Mouse (Mus musculus): ENCODE data around the gene Map3k13. TPM values are rescaled to one million over a fixed set of nuclear protein-coding genes. Genes with fewer than 3 reads are reported as not detected.

Map3k13 gene
- total and polyA plus RNA-seq, 2 experiments from 2014 or later: 0.33 to 1.0 TPM

GRCm38 (mm10) chr16:21778293-21778866 is 15.8 kb upstream of the Map3k13 start:
- H3K9me3 ChIP-seq (replicated peaks; ENCODE audit: control insufficient read depth, low read length): no peaks in the 10 kb centered on the region
- DNase-seq (ENCODE audit: low spot score) (no peak), ATAC-seq (ENCODE audit: insufficient read depth, low read depth) (no peak)
- 39% methylated on average over 3 of the region's 3 CpGs for WGBS
- TF ChIP-seq EP300 (IDR thresholded peaks at IDR 0.05; ENCODE audit: low read depth) (no peak), CTCF (IDR thresholded peaks at IDR 0.05; ENCODE audit: low read depth) (no peak)
- H3K4me3 ChIP-seq (ENCODE audit: low read depth, low read length): peak overlapping the region; percentile 33
- no peak overlapping the region for H3K27ac ChIP-seq (ENCODE audit: low read depth)
- H3K4me1 ChIP-seq (ENCODE audit: control insufficient read depth, insufficient read depth): no peaks in the 10 kb centered on the region
- 0 out of 2 replicates have a peak, but pooled peaks cover 9% of the 10 kb centered on the region for H3K36me3 ChIP-seq (replicated peaks; ENCODE audit: control insufficient read depth, insufficient read depth, low read length)
- H3K9ac ChIP-seq (replicated peaks; ENCODE audit: low read depth, low read length): no peak overlapping the region
- H3K27me3 ChIP-seq (ENCODE audit: control insufficient read depth, insufficient read depth, low read length): no peaks in the 10 kb centered on the region
- peak overlapping the region; percentile 46 for H3K4me2 ChIP-seq (ENCODE audit: low read depth, low read length)

- H3K4me1 ChIP-seq (ENCODE audit: control insufficient read depth, insufficient read depth): no peaks in the 10 kb centered on the region
- 0 out of 2 replicates have a peak, but pooled peaks cover 8% of the 10 kb centered on the region for H3K36me3 ChIP-seq (replicated peaks; ENCODE audit: control insufficient read depth, insufficient read depth, low read length)
- no peak overlapping the region for H3K4me3 ChIP-seq (ENCODE audit: low read depth, low read length)
- ATAC-seq (ENCODE audit: insufficient read depth, low read depth) (no peak), DNase-seq (ENCODE audit: low spot score) (no peak)
- H3K9me3 ChIP-seq (replicated peaks; ENCODE audit: control insufficient read depth, low read length): no peaks in the 10 kb centered on the region
- H3K9ac ChIP-seq (replicated peaks; ENCODE audit: low read depth, low read length): no peak overlapping the region
- no peaks in the 10 kb centered on the region for H3K27me3 ChIP-seq (ENCODE audit: control insufficient read depth, insufficient read depth, low read length)
- 82% methylated on average over 4 of the region's 4 CpGs for WGBS
- no peak overlapping the region for H3K4me2 ChIP-seq (ENCODE audit: low read depth, low read length)
- TF ChIP-seq CTCF (IDR thresholded peaks at IDR 0.05; ENCODE audit: low read depth): no peak
- no peak for TF ChIP-seq EP300 (IDR thresholded peaks at IDR 0.05; ENCODE audit: low read depth)
- H3K27ac ChIP-seq (ENCODE audit: low read depth): no peak overlapping the region
Measured at GRCm38 (mm10) chr16:21779149-21779548, 15.0 kb upstream of the Map3k13 start.

GRCm38 (mm10) chr16:21781277-21781676 is 12.9 kb upstream of the Map3k13 start:
- no peak for TF ChIP-seq CTCF (IDR thresholded peaks at IDR 0.05; ENCODE audit: low read depth)
- TF ChIP-seq EP300 (IDR thresholded peaks at IDR 0.05; ENCODE audit: low read depth): no peak
- WGBS: 74% methylated on average over 3 of the region's 3 CpGs
- H3K27ac ChIP-seq (ENCODE audit: low read depth): no peak overlapping the region
- DNase-seq (ENCODE audit: low spot score) (no peak), ATAC-seq (ENCODE audit: insufficient read depth, low read depth) (no peak)
- no peak overlapping the region for H3K9ac ChIP-seq (replicated peaks; ENCODE audit: low read depth, low read length)
- no peaks in the 10 kb centered on the region for H3K9me3 ChIP-seq (replicated peaks; ENCODE audit: control insufficient read depth, low read length)
- no peak overlapping the region for H3K4me3 ChIP-seq (ENCODE audit: low read depth, low read length)
- 0 out of 2 replicates have a peak, but pooled peaks cover 8% of the 10 kb centered on the region for H3K36me3 ChIP-seq (replicated peaks; ENCODE audit: control insufficient read depth, insufficient read depth, low read length)
- no peaks in the 10 kb centered on the region for H3K4me1 ChIP-seq (ENCODE audit: control insufficient read depth, insufficient read depth)
- H3K4me2 ChIP-seq (ENCODE audit: low read depth, low read length): no peak overlapping the region
- H3K27me3 ChIP-seq (ENCODE audit: control insufficient read depth, insufficient read depth, low read length): no peaks in the 10 kb centered on the region

- H3K27me3 ChIP-seq (ENCODE audit: control insufficient read depth, insufficient read depth, low read length): no peaks in the 10 kb centered on the region
- TF ChIP-seq CTCF (IDR thresholded peaks at IDR 0.05; ENCODE audit: low read depth): no peak
- no peak for TF ChIP-seq EP300 (IDR thresholded peaks at IDR 0.05; ENCODE audit: low read depth)
- H3K9me3 ChIP-seq (replicated peaks; ENCODE audit: control insufficient read depth, low read length): no peaks in the 10 kb centered on the region
- 0 out of 2 replicates have a peak, but pooled peaks cover 7% of the 10 kb centered on the region for H3K36me3 ChIP-seq (replicated peaks; ENCODE audit: control insufficient read depth, insufficient read depth, low read length)
- no peak overlapping the region for H3K27ac ChIP-seq (ENCODE audit: low read depth)
- no peak for ATAC-seq (ENCODE audit: insufficient read depth, low read depth)
- DNase-seq (ENCODE audit: low spot score): no peak
- no peak overlapping the region for H3K4me2 ChIP-seq (ENCODE audit: low read depth, low read length)
- 85% methylated on average over 3 of the region's 3 CpGs for WGBS
- no peak overlapping the region for H3K4me3 ChIP-seq (ENCODE audit: low read depth, low read length)
- no peaks in the 10 kb centered on the region for H3K4me1 ChIP-seq (ENCODE audit: control insufficient read depth, insufficient read depth)
- H3K9ac ChIP-seq (replicated peaks; ENCODE audit: low read depth, low read length): no peak overlapping the region
Measured at GRCm38 (mm10) chr16:21781895-21782294, 12.3 kb upstream of the Map3k13 start.

- WGBS: 55% methylated on average over 2 of the region's 2 CpGs
- ATAC-seq (ENCODE audit: insufficient read depth, low read depth): no peak
- H3K36me3 ChIP-seq (replicated peaks; ENCODE audit: control insufficient read depth, insufficient read depth, low read length): no peaks in the 10 kb centered on the region
Measured at GRCm38 (mm10) chr16:21782807-21783206, 11.3 kb upstream of the Map3k13 start.

GRCm38 (mm10) chr16:21785000-21785399 is 9.1 kb upstream of the Map3k13 start:
- DNase-seq (ENCODE audit: low spot score) (no peak), ATAC-seq (ENCODE audit: insufficient read depth, low read depth) (no peak)
- TF ChIP-seq EP300 (IDR thresholded peaks at IDR 0.05; ENCODE audit: low read depth) (no peak), CTCF (IDR thresholded peaks at IDR 0.05; ENCODE audit: low read depth) (no peak)
- H3K4me1 ChIP-seq (ENCODE audit: control insufficient read depth, insufficient read depth): no peaks in the 10 kb centered on the region
- no peak overlapping the region for H3K4me2 ChIP-seq (ENCODE audit: low read depth, low read length)
- WGBS: 76% methylated on average over 4 of the region's 4 CpGs
- no peaks in the 10 kb centered on the region for H3K9me3 ChIP-seq (replicated peaks; ENCODE audit: control insufficient read depth, low read length)
- H3K27me3 ChIP-seq (ENCODE audit: control insufficient read depth, insufficient read depth, low read length): no peaks in the 10 kb centered on the region
- no peaks in the 10 kb centered on the region for H3K36me3 ChIP-seq (replicated peaks; ENCODE audit: control insufficient read depth, insufficient read depth, low read length)
- no peak overlapping the region for H3K27ac ChIP-seq (ENCODE audit: low read depth)
- H3K4me3 ChIP-seq (ENCODE audit: low read depth, low read length): no peak overlapping the region
- H3K9ac ChIP-seq (replicated peaks; ENCODE audit: low read depth, low read length): no peak overlapping the region

More at GRCm38 (mm10) chr16:21782807-21783206, 11.3 kb upstream of the Map3k13 start:
- no peak for DNase-seq (ENCODE audit: low spot score)
- Histone ChIP-seq H3K9ac (replicated peaks; ENCODE audit: low read depth, low read length) (no peak overlapping the region), H3K4me2 (ENCODE audit: low read depth, low read length) (no peak overlapping the region), H3K4me1 (ENCODE audit: control insufficient read depth, insufficient read depth) (no peaks in the 10 kb centered on the region), H3K27me3 (ENCODE audit: control insufficient read depth, insufficient read depth, low read length) (no peaks in the 10 kb centered on the region), H3K9me3 (replicated peaks; ENCODE audit: control insufficient read depth, low read length) (no peaks in the 10 kb centered on the region), H3K27ac (ENCODE audit: low read depth) (no peak overlapping the region), H3K4me3 (ENCODE audit: low read depth, low read length) (no peak overlapping the region)
- TF ChIP-seq EP300 (IDR thresholded peaks at IDR 0.05; ENCODE audit: low read depth): no peak
- TF ChIP-seq CTCF (IDR thresholded peaks at IDR 0.05; ENCODE audit: low read depth): no peak
